Mouse (Mus musculus) erythroblast, embryonic 14.5 days (primary cell): ENCODE data around the gene Ppp1cb. TPM values are rescaled to one million over a fixed set of nuclear protein-coding genes. Genes with fewer than 3 reads are reported as not detected.

ENCODE experiments used
- H3K27me3 ChIP-seq: 2 replicates; pipeline ENCODE4 v1.6.1; 2012; ENCODE audit warnings: inconsistent platforms; ENCODE audit not compliant: control insufficient read depth
- H3K36me3 ChIP-seq: 2 replicates; pipeline ENCODE4 v1.6.1; 2012; ENCODE audit warnings: mild to moderate bottlenecking, inconsistent platforms; ENCODE audit not compliant: control insufficient read depth
- H3K4me1 ChIP-seq: 2 replicates; pipeline ENCODE4 v1.6.1; 2012; ENCODE audit warnings: inconsistent platforms; ENCODE audit not compliant: control insufficient read depth
- H3K4me3 ChIP-seq: replicated peaks from 2 replicates; pipeline ENCODE3; 2012; ENCODE audit warnings: moderate library complexity, mild to moderate bottlenecking, inconsistent platforms
- H3K9me3 ChIP-seq: 2 replicates; pipeline ENCODE4 v1.6.1; 2012; ENCODE audit warnings: low read length, inconsistent platforms, mixed read lengths; ENCODE audit not compliant: control insufficient read depth
- GATA1 ChIP-seq: IDR thresholded peaks from 2 replicates; pipeline ENCODE4 v1.6.1; 2012; ENCODE audit warnings: low read length, inconsistent platforms, mixed read lengths
- TAL1 ChIP-seq: IDR thresholded peaks from 3 replicates; pipeline ENCODE4 v1.6.1; 2012; ENCODE audit warnings: low read length, inconsistent platforms, mixed read lengths
- polyA plus RNA-seq: library from polyadenylated mRNA; stranded (reverse); fragments of >175 nt; gene quantifications from 2 replicates; pipeline ENCODE4 v1.2.3, GENCODE M21; 2012

Ppp1cb gene
- polyA plus RNA-seq, 1 experiment, result 2.6 TPM

DNA sequence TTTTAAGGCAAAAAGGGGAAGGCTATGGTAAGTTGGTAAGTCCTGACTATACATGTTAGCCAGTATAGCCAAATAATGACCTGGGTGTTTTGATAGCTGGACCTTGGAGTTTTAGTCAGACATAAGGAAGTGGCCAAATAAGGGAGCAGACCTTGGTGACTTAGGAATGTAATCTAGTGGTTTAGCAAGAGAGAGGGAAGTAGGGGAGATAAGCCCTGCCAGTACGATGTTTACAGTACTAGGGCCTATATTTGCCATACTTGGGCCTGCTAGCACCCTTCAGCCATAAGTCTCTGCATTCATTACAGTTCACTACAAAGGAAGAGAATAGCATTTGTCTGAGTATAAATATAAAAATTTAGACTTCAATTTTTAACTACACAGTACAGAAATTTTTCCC is 106.1 kb downstream of the Ppp1cb start:
- TF ChIP-seq TAL1 (no peak), GATA1 (no peak)
- Histone ChIP-seq H3K36me3 (no peaks in the 10 kb centered on the region), H3K9me3 (no peaks in the 10 kb centered on the region), H3K4me3 (no peak overlapping the region), H3K4me1 (no peaks in the 10 kb centered on the region), H3K27me3 (no peaks in the 10 kb centered on the region)

Other genes starting within 250 kb of the Ppp1cb start
- 0.03 TPM in 1 of 2 replicates, not detected in the other for gene Plb1, start 226.1 kb upstream of the Ppp1cb start, polyA plus RNA-seq
- not detected in 2 replicates for gene Yes1, start 152.3 kb downstream of the Ppp1cb start, polyA plus RNA-seq